Mouse (Mus musculus): ENCODE results near the gene Slc25a13. TPM values are rescaled to one million over a fixed set of nuclear protein-coding genes. Genes with fewer than 3 reads are reported as not detected.
"Not testable (repeated sequence)": the region's sequence is repeated elsewhere in the genome, so short reads cannot be mapped to it uniquely, and the experiment has no call there.

The Slc25a13 gene
- total and polyA plus RNA-seq, 3 experiments = 2.9 to 9.7 (median 9.1) TPM

GRCm38 (mm10) chr6:6202451-6202850, 14.5 kb downstream of the Slc25a13 start:
- DNase-seq = no peak

GRCm38 (mm10) chr6:6201977-6202376, 15.0 kb downstream of the Slc25a13 start:
- no peak for DNase-seq

DNA sequence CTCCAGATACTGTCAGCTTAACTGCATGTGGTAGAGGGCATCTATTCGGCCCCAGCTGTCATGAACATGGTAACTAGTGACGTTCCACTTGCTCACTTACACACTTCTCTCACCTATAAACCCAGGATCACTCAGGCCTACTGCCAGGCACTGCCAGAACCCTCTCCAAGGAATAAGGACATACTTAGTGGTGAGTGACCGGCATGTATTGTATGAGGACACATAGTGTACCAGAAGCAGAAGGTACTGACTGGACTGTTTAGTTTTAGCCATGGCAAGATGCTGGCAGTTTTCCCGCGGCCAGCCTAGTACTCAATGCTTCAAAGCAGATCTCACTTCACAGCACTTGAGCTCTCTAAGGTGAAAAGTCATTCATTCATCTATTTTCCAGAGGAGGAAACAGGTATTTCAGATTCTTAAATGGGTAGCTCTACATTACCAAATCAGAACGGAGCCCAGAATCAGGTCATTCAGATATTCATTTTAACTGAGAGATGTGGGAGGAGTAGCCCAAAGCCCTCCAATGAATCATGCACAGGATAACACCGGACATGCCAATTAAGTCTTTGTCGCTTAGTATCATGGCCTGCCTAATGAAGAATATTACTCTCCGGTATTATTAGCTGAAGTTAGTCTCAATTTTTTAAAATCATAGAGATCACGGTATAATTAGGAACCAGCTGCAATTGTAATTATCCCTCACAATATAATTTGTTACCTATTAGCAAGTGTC, 17.7 kb downstream of the Slc25a13 start:
- DNase-seq = no peak

GRCm38 (mm10) chr6:6198056-6198455, 18.9 kb downstream of the Slc25a13 start:
- not testable (repeated sequence) for DNase-seq

- peak; percentile 15 for DNase-seq
Measured at GRCm38 (mm10) chr6:6197339-6197738, 19.6 kb downstream of the Slc25a13 start.

DNA sequence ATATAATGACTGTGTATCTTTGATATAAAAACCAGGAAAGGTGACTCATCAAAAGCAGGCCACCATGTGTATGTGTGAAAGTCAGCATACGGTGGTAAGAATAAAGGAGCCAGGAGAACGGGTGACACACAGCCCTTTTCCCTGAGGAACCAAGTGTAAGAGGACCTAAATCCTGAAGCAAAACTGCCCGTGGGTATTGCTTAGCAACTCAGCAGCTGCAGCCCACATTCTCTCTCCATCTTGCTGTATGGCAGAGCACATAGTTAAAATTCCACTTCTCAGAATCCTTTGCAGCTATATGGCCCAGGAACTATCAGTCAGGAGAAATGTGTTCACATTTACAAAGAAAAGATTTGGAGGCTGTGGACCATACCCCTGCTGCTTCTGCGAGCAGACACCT, 20.4 kb downstream of the Slc25a13 start:
- no peak for DNase-seq

GRCm38 (mm10) chr6:6194831-6195230, 22.1 kb downstream of the Slc25a13 start:
- DNase-seq = no peak

GRCm38 (mm10) chr6:6193906-6194305, 23.1 kb downstream of the Slc25a13 start:
- DNase-seq = no peak

GRCm38 (mm10) chr6:6192413-6192812, 24.6 kb downstream of the Slc25a13 start:
- no peak for DNase-seq

DNA sequence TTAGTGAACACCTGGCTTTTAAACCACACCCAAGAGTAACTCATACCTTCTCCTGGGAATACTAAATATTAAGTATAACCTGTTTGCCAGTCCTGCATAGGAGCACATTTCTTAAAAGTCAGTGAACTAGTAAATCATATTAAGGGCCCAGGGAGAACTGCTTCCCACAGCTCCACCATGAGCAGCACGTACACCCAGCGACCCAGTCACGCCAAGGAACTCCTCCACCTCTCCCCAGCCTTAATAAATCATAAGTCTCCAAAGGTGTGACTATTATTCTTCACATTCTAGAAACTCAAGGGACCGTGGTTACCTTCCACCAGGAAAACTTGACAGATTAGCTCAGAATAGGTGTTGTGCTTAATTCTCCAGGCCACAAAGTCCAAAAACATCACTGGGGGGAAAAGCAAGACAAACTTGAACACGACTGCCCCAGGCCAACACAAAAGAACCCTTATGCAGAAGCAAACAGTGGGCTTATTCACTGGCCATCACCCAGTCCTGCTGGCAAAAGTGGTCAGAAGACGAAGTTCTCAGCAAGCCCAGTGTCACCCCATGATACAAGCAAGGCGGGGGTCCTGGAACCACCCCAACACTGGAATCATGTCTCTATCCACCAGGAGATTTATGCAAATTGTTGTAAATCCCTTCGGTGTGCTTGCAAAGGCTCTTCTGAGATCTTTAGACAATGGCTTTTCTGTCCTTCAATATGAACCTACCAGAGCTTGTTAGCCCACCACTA, 25.2 kb downstream of the Slc25a13 start:
- DNase-seq = no peak

DNA sequence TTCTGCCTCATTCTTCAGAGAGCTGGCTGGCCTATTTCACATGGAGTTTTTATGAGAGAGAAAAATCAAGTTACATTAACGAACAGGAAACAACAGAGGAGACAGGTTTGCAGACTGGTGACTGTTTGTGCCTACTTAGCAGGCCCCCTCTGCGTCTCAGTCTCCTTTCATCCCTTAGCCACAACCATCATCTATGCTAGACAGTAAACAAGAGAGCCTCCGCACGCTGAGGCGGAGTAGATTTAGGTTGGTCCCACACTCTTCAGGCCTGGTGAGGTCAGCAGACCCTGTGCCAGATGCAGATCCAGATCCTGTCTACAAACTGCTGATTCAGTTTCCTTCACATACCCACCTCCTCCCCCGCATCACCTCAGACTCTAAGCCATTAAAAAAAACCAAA, 28.0 kb downstream of the Slc25a13 start:
- DNase-seq = no peak

- no peak for DNase-seq
Measured at GRCm38 (mm10) chr6:6186468-6186867, 30.5 kb downstream of the Slc25a13 start.

DNA sequence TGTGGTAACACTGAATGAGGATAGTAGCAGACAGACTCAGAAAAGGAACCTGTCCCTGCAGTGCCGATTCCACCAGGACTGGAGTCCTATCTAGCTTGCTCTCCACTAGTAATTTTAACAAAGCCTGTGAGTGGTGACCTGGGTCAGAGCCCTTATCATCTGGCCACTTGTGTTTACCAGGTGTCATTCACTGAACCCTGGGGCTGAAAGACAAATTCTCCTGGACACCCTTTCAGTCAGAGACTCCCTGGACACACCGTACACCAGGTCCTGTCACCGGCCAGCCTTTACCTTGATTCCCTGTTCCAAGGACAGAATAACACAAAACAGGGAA, 31.3 kb downstream of the Slc25a13 start:
- DNase-seq = peak; percentile 9

DNA sequence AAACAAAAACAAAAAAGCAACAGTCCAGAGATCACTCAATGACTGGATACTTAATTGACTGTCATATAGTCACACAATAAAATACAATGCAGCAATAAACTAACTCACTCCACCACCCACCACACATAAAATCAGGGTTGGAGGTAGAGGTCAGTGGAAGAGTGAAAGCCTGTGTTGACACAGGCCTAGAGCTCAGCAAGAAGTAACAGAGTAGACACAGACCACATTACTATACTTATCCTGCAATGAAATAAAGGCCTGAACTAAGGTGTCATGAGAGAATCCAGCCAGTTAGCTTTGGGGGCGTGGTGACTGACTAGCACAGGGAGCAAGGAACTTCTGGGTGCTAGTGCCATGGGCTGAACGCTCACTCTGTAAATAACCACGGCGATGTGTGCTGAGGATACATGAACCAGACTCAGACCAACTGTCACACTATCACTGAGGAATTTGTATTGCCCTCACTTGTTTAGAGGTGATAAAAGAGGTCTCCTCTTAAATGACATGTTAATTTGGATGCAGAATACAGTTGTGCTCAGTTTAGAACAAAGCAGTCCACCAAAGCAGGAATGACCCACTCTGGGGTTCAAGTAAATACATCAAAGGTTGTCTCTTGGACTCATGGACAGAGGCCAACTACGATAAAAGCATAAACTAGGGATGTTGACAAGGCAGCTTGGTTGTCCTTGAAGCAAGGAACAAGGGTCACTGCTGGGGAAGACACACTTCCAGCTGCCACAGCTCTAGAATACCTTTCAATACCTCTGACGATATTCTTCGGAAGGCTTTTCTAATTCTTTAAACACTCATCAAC, 31.8 kb downstream of the Slc25a13 start:
- DNase-seq = peak; percentile 45

- DNase-seq = peak; percentile 38
Measured at GRCm38 (mm10) chr6:6183601-6184000, 33.4 kb downstream of the Slc25a13 start.

DNA sequence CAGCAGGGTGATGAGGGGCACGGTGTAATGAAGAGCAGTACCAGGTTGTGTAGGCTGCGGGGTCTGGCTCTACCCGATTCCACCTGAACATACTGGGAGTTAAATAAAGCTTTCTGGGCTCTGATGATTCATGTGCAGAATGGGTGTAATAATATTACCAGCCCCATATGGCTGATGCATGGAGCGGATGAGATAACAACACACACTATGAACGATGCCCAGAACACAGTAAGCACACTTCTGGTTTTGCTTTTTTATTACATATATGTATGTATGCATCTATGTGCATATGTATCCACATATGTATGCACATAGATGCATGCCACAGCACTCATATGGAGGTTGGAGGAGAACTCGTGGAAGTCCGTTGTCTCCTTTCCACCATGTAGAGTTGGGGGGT, 34.8 kb downstream of the Slc25a13 start:
- DNase-seq = no peak

- DNase-seq = not testable (repeated sequence)
Measured at GRCm38 (mm10) chr6:6178341-6178740, 38.6 kb downstream of the Slc25a13 start.

- no peak for DNase-seq
Measured at GRCm38 (mm10) chr6:6175350-6175971, 41.5 kb downstream of the Slc25a13 start.

- no peak for DNase-seq
Measured at GRCm38 (mm10) chr6:6173935-6174561, 42.9 kb downstream of the Slc25a13 start.

- no peak for DNase-seq
Measured at GRCm38 (mm10) chr6:6173166-6173934, 43.6 kb downstream of the Slc25a13 start.

DNA sequence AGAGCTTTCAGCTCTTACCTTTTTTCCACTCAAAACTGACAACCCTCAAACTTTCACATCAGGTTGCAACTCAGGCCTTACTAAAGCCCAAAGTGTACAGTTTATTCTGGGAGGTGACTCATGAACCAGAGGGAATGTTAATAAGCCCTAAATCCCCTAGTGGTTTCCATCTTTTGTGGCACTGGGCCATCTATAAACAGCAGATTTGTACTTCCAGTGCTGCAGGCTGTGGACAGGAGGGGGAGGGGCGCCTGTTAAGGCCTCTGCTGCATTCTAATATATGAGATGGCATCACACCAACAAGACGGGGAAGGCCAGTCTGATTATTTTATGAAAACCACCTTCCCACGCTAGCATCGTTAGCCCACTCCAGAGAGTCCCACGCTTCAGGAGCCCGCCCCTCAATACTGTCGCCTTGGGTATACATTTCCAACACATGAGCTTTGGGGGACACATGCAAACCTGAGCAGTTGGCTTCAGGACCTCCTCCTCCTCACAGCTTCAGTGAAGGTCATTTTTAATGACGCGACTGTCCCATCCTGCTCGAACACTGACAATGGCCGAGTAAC, 48.3 kb downstream of the Slc25a13 start:
- DNase-seq = no peak

Measured in adrenal gland, adult 2 months (tissue).